Mouse (Mus musculus): ENCODE results near the gene Etl4.
"Not testable (repeated sequence)": the region's sequence is repeated elsewhere in the genome, so short reads cannot be mapped to it uniquely, and the experiment has no call there.

Etl4 gene

DNA sequence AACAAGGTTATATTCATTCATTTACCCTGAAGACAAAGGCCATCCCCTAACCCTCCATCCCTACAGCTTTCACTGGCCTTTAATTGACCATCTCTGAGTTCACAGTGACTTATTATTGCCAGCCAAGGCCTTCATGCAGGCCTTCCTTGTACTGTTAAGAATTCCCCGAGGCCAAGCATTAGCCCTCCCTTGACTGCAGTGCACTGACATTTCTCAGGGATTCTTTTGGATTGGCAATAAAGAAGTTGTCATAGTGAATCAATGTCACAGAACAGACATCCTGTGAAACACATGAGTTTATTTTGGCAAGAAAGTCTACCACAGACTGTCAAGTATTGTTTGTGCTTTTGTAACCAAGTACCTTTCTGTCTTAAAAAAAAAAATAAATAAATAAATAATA lies 257.5 kb downstream of the Etl4 start:
- no peak for DNase-seq (ENCODE audit: low read depth, low spot score)

DNA sequence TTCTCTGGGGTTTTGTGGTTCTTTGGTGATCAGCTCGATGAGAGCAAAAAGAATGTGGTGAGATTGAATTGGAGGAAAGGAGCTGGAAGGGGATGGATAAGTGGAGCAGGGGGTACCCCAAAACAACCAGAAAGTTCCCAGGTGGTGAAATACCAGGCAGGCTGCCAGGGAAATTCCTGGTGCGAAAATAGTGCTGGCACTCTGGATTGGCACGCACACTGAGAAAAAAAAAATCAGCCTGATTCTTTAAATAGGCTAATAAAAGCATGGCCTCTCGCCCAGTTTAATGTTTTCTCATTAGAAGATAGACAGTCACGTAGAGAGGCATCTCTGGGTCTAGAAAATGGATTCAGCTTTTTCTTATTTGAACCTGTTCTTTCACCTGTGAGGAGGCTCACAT lies 258.0 kb downstream of the Etl4 start:
- no peak for DNase-seq (ENCODE audit: low read depth, low spot score)

DNA sequence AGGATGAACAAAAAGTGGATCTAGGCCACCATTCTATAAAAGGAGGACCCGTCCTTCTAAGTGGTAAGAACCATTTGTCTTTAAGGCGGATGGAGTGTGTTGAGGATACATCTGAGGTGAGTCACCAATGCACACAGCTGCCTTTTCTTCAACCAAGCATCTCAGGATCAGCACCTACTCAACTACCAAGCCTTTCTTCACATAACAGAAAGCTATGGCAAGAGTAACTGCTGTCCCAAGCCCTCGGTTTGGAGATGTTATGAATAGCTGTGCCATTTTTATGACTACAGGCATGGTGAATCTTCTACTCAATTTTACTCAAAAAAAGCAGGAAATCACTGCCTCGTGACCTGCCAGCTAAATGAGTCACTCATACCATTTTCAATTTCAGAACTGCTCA lies 258.6 kb downstream of the Etl4 start:
- no peak for DNase-seq (ENCODE audit: low read depth, low spot score)

DNA sequence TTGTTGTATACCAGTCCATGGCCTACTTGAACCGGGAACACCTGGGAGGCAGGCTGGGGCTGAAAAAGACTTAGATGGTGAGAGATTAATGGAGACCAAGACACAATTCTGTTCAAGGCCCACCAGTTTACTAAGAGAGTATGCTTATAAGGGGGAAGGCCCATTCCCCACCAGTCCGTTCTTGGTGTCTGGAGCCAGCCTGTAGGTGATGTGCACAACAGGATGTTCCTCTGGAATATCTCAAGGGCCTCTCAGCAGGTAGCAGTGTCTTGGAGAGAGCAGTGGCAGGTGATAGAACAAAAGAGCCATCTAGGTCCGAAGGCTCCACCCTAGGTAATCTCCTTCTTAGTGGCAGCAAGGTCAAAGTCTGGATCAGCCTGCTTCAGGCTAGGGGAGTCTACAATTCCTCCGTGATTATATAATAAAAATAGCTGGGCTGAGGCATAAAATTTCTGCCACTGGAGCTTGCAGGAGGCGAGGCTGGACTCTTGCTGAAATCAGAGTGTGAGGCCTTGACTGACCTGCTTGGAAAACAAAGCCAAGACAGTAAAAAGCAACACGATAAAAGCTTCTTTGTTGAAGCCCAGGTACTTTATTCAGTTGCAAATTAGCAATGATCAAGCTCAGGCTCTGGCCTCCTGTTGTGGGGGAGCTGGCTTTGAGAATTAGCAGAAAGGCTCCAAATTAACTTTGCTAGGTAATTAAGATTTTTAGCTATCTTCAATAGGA lies 267.0 kb downstream of the Etl4 start:
- DNase-seq (ENCODE audit: low read depth, low spot score), result not testable (repeated sequence)

DNA sequence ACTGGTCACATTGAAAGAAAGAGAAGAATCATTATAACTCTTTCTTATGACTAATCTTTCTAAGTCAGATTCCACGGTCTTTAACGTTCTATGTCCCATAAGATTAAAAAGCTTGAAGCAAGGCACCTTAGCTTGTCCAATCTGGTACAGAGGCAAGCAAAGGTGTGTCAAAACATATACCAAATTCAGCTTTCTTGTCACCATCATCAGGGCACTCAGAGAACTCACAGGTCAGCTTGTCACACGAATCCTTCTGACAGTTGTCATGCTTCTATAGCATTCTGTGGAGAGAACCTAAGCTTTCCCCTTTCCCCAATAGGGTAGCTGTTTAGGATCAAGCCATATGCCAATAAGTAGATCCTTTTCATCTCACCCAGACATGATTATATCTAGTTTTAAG lies 267.7 kb downstream of the Etl4 start:
- DNase-seq (ENCODE audit: low read depth, low spot score), result not testable (repeated sequence)

DNA sequence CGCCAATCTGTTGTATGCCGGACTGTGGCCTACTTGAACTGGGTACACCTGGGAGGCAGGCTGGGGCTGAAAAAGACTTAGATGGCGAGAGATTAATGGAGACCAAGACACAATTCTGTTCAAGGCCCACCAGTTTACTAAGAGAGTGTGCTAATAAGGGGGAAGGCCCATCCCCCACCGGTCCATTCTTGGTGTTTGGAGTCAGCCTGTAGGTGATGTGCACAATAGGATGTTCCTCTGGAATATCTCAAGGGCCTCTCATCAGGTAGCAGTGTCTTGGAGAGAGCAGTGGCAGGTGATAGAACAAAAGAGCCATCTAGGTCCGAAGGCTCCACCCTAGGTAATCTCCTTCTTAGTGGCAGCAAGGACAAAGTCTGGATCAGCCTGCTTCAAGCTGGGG lies 271.0 kb downstream of the Etl4 start:
- not testable (repeated sequence) for DNase-seq (ENCODE audit: low read depth, low spot score)

DNA sequence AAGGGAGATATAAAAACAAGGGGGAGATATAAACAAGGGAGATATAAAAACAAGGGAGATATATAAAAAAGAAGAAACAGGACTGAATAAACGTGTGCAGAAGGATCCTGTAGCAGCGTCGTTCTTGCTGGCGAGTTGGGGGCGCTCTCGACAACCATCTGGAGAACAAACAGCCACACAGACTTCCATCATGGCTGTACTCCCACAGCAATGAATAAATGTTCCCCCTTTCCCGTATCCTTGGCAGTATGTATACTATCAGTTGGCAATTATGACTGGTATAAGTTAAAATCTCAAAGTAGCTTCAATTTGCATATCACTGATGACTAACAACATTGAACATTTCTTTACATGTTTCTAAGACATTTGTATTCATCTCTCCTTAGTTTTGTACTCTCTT lies 277.6 kb downstream of the Etl4 start:
- not testable (repeated sequence) for DNase-seq (ENCODE audit: low read depth, low spot score)

DNA sequence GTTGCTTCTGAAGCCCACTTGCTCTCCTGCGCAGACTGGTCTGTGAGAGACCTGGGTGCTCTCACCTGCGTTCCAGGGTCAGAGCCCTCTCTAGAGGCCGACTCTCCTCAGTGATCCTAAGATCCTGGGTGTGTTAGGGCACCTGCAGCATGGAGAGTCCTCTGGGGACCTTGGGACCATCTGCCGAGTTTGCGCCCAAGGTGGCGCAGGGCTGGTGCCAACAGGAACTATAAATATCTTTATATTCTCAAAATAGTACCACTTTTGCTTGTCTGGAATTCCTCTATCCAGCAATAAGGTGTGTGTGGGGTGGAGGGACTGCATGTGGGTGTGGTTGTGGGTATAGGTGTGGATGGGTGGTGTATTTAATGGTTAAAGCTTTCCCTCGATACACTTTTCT lies 293.4 kb downstream of the Etl4 start:
- no peak for DNase-seq (ENCODE audit: low read depth, low spot score)

DNA sequence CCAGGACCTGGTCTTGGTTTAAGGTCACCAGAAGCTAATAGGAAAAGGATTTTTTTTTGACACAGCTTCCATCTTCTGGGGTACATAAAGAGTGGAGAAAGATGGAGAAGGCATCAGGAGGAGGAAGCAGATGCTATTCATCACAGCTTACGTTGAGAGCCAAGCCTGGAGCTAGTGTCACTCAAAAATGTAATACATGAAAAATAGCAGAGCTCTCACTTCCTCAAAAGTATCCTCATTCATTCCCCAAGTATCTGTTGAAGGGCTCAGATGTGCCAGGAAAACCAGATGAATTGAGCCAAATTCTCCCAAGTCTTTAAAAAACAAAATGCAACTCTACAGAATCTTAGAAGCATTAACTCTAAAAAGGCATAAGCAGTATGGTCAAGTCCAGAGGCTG lies 297.1 kb downstream of the Etl4 start:
- DNase-seq (ENCODE audit: low read depth, low spot score), result no peak

DNA sequence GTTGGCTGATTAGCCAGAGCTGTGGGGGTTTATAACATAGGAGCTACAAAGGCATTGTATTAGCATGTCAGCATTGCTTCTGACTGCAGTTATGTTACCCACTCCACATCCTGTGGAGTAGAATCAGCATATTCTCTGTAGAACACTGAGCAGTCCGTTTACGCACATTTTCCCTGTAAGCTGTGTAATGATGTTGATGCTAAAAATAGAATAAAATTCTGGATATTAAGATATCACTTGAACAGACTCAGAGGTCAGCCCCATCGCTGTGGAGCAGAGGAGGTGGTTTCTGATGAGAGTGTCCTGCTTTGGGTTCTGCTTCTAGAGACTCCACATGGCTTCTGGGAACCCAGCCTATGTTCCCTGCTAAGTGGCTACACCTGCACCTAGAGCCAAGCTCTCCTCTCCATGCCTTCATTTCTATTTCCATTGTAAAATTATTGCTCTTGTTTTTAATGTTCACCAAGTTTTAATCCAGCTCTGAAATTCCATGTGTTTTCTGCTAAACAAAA lies 299.2 kb downstream of the Etl4 start:
- DNase-seq (ENCODE audit: low read depth, low spot score), result no peak

DNA sequence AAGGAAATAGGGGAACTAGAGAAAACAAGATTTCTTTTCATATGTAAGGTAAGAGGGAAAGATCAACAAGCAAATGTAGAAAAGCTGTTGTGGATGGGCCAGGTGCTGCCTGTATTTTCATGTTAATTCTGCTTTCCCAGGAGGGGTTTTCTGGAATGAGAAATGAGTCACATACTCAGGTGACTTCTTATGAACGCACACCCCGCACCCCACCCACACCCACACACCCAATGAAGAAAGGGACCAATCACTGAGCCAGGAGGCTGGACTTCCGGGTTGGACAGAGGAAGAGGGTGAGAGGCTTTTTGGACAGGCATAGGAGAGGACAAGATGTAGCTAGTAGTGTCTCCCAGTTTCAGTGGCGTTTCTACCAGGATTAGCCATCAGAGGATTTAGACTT lies 299.8 kb downstream of the Etl4 start:
- DNase-seq (ENCODE audit: low read depth, low spot score), result no peak

DNA sequence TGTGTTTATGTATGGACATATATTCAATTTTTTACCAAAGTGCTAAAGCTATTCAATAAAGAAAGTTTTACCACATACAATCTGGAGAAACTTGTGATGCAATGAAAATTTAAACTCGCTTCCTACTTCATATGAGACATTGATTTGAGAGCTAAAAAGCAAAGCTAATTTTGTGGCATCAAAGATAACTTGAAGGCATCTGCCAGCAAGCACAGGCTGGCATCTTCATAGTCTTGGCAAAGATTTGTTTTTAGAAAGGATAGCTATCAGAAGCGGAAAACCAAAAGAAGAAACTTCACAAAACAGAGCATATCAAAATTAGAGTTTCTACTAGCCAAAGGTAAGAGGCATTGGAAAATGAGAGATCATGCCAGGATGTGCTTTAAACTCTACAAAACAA lies 306.7 kb downstream of the Etl4 start:
- no peak for DNase-seq (ENCODE audit: low read depth, low spot score)

DNA sequence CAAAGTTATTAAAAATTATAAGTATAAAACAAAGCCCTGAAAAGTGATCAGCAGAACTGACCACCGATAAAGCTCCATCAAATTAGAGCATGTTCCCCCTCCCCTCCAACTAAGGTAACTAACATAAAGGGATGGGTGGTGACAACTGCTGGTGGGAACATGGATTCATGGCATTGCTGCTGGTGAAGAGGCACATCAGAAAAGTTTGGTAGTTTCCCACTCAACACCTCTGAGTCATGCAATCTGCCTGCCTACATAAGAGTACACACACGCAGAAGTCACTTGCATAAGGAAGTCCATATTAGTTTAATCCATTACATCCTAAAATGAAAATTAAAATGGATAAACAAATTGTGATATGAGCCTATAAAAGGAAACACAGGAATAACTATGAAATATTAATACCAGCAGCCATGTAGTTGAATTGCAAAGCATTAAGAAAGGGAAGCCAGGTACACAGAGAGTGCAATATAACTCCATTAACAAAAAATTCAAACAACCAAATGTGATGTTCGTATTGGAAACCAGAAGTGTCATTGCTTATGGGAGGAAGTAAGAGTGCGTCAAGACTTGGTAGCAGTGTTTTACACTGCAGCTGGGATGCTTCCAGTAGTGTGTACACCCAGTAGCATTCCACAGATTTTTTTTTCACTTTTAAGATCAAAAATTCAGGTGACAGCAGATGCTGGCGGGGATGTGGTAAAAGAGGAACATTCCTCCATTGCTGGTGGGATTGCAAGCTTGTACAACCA lies 307.3 kb downstream of the Etl4 start:
- no peak for DNase-seq (ENCODE audit: low read depth, low spot score)

DNA sequence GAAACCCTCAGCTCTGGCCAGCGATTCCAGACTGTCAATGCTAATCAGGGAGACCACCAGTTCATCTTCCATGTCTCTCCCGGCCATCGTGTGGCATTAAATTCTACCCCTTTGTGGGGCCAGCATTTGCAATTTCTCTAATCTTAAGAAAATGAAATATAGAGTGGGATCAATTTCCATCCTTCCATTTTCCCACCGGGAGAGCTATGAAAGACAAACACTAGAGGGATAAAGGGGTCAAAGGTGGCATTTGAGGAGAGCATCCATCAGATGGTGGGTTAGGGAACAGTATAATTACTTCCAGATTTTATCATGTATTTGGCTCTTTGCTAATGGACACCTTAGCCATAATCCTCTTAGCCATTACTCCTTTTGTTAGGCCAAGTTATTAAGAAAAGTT lies 321.8 kb downstream of the Etl4 start:
- DNase-seq (ENCODE audit: low read depth, low spot score), result peak; percentile 7

DNA sequence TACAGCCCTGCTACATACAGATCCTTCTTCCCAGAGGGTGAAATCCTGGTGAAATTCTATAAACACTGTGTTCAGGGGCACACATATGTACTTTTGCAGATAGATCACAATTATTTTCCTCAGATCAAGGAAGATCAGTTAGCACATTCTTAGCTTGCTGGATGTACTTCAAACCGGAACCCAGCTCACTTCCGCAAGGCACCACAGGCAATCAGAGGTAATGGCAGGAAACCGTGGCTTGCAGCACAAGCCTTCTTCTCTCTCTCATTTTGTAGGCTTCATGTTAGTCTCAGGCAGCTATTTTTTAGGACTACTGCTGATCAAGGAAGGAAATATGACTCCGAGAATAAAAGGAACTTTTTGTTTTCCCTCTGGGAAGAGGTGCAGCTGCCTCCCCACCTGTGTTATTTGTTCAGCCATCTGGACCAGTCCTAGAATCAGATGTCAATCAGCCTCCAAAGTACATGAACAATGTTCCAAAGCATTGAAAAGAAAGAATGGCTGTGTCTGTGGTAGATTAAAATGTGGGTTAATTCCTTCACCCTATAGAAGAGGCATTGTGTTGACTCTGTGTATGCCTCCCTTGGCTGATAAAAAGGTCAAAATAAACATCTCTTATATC lies 338.6 kb downstream of the Etl4 start:
- DNase-seq (ENCODE audit: low read depth, low spot score), result no peak

DNA sequence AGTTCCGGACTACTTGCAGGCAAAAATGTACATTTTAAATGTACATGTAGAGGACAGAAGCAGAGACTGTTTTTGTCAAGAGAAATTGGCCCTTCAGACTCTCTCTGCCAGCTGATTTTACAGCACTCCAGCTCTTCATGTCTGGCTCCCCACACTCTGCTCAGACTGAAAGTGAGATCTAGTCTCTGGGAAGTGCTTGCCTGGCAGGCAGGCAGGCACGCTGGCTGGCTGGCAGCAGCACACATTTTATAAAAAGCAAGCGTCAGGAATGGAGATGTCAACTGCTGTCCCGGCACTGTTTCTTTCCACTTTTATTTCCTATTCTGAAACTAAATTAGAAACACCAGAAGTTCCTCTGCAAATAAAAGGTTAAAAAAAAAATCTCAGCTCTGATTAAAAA lies 339.8 kb downstream of the Etl4 start:
- no peak for DNase-seq (ENCODE audit: low read depth, low spot score)

DNA sequence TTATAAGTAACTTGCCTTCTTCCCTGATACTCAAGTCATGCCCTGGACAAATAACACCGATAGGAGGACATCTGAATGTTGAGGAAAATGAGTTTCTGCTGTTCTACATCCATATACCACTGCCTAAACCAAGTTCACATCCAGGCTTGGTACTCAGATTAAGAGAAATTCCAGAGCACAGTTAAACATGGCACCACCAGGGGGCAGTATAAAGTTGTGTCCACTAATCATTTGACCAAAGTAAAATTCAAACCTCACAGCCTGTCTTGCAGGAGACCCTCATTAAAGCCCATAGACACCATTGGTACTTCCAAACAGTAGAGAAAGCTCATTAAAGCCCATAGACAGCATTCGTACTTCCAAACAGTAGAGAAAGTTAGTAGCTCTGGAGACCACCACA lies 366.5 kb downstream of the Etl4 start:
- DNase-seq (ENCODE audit: low read depth, low spot score), result peak; percentile 41

DNA sequence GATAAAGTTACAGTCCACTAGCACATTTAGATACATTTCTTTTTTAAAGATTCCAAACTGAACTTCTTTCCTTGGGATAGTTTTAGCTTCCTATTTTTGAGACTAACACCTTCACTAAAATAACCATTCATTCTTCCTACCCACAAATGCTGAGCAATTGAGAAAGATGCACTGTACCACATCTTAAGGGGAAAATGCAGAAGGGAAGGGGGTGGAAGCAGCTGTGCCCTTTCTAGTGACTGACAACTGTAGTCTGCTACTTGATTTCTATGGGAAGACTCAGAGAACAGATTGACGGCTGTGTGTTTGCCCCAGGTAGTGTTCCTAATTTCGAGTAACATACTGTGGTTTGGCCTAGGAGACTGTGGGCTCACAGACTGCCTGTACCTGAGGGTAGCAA lies 372.3 kb downstream of the Etl4 start:
- DNase-seq (ENCODE audit: low read depth, low spot score), result no peak

DNA sequence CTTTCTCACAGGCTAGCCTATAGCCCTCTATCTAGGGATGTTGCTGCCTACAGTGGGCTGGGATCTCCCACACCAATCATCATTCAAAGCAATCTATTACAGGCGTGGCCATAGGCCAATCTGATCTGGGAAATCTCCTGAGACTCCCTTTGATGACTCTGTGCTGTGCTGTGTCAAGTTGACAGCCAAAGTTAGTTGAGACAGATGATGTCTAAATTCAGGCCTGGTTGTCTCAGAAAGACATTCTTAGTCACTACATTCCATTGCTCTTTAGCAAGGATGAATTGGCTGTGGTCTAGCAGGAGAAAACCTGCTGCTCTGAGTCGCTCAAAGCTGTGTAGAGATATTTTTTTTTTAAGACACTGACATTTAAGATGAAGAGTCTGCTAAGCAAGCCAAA lies 374.8 kb downstream of the Etl4 start:
- no peak for DNase-seq (ENCODE audit: low read depth, low spot score)

DNA sequence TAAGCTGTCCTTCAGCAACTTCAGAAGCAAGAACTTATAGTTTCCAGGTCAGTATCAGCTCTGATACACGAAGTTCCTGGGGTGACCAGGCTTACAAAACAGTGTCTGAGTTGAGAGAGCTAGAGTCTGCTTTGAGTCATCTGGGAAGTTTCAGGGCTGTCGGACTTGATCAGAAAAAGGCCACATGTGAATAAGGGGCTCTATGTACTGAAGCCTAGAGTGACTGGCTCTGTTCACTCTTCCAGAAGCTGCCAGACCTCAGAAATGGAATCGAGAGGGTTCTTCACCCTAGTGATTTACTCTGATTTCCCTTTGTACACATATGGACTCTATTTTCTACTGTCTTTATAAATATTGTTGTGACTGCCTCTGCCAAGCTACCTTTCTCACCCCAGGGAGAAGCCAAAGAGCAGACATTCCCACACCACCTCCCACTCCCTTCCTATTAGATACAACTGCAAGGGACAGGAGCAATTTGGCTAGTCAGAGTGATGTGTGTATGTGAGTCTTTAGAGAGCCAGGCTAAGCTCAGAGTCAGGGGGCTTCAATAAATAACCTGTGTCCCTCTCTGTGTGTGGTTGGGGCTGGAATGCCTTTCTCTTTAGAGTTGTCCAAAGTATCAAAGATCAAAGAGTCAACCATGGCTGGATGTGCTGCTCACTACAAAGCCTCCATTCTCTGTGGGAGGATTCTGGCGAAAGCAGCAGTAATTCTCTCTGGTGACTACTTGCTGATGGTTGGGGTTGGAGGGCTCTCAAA lies 381.6 kb downstream of the Etl4 start:
- DNase-seq (ENCODE audit: low read depth, low spot score), result peak; percentile 38

DNA sequence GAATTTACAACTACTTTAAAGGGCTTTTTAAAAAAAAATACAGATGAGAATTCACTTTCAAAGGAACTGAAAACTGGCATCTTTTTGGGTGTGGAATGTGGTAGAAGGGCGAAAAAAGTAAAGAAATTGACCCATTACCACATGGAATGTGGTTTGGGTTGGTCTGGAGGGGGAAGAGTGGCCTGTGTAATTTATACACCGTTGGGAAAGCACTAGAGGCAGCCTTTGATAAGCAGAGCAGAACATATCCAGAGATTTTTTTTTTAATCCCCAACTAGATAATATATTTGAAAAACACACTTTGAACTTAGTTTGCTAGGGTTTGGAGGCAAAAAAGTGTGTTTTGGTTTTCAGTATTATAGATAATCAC lies 382.1 kb downstream of the Etl4 start:
- DNase-seq (ENCODE audit: low read depth, low spot score), result no peak

DNA sequence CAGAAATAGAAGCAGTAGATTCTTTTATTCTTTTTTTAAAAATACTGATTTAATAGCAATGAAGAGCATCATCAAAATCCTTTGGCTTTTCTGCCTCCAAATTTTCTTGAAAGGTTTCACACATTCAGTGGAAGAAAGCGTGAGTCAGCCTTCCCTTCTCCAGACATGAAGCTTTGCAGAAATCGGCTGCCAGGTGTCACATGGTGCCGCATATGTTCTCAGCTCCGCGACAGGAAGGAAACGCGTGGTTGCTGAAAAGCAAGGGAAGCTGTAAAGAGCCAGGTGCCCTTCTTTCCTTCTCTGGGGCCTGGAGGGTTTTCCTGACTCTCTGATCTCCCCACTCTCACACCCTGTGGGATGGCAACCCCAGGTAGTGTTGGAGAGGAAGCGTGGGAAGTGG lies 383.8 kb downstream of the Etl4 start:
- no peak for DNase-seq (ENCODE audit: low read depth, low spot score)
